Mouse (Mus musculus): ENCODE measurements around the gene Ctrc. TPM values are rescaled to one million over a fixed set of nuclear protein-coding genes. Genes with fewer than 3 reads are reported as not detected.
"Not testable (repeated sequence)": the region's sequence is repeated elsewhere in the genome, so short reads cannot be mapped to it uniquely, and the experiment has no call there.

Ctrc gene
- total RNA-seq, 2 experiments from 2014 or later = not detected

DNA sequence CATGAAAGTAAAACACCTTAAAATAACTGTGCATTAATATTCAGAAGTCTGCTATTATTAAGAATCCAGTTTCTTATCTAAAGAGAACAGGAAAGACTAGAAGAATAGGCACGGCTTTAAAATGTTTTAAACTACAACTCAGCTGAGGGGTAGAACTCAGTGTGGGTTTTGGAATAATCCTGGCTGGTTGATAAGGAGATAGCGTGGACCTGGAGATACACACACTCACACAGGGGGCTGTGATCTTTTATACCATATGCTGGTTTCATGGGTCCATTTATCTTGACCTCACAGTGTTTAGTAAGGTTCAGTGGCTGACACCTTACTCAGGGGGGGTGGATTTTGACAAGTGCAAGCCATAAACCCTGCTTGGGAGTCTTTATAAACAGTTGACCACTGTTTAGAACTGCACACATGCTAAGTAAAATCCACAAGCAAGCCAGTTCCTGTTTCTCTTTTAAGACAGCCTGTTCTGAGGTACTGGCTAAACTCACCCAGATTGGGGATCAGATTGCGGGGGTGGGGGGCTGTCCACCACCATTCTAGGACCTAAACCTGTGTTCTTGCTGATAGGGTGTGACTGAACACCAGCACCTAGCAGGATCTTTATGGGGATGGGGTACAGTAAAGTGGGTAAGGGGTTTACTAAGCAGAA is 56.5 kb downstream of the Ctrc start:
- DNase-seq = no peak
- TF ChIP-seq CTCF (IDR thresholded peaks at IDR 0.05) = no peak
- intact Hi-C loops (cut with DNase I) = loop anchor here (5.0 kb wide), 2 partner anchors 67 to 127 kb away; partner anchors contain the start of genes Ddi2 and Plekhm2
- peak overlapping the region; percentile 99 for H3K4me3 ChIP-seq
- peak overlapping the region; percentile 94 for H3K27ac ChIP-seq

DNA sequence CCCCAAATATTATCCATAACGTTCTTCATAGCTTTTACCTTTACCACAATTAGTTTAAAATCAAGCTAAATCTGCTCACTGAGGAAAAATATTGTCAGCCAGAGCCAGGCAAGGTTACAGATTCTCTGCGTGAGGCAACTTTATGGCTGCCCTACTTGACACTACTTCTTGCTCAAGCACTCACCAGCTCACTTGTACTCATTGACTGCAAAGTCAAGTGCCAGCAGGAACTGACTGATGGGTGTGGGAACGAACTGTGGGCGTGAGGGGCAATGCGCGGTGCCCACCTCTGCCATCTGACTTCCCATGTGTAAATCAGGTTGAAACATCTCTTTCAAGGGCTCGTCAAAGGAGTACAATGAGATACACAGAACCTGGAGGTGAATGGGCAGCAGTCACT is 58.7 kb downstream of the Ctrc start:
- no peak for TF ChIP-seq CTCF (IDR thresholded peaks at IDR 0.05)

DNA sequence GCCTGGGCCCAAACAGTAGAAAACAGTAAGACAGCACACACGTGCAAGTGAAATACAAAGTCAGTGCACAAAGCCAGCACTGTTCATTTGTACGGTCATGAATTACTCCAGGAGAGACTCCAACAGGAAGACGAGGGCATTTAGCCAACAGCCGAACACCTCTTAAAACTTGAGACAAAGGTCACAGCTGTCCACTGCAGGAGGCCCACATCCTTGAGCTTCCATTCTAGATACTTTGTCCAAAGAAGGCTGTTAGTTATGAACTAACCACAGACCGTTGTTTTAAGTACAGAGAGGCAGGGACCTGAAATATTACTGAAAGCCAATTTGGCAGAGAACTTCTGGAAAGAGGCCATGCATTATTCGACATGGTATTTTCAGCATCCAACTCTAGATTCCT is 59.1 kb downstream of the Ctrc start:
- Histone ChIP-seq H3K27ac (peak overlapping the region; percentile 40), H3K4me3 (no peak overlapping the region)
- no peak for TF ChIP-seq CTCF (IDR thresholded peaks at IDR 0.05)
- DNase-seq = no peak
- intact Hi-C loops (cut with DNase I) = loop anchor here (5.0 kb wide), 1 partner anchor 125 kb away; the partner anchor contains the start of gene Plekhm2

More for the DNA sequence above, 58.7 kb downstream of the Ctrc start:
- peak overlapping the region; percentile 40 for H3K27ac ChIP-seq
- H3K4me3 ChIP-seq = no peak overlapping the region
- intact Hi-C loops (cut with DNase I) = loop anchor here (5.0 kb wide), 1 partner anchor 125 kb away; the partner anchor contains the start of gene Plekhm2
- no peak for DNase-seq

DNA sequence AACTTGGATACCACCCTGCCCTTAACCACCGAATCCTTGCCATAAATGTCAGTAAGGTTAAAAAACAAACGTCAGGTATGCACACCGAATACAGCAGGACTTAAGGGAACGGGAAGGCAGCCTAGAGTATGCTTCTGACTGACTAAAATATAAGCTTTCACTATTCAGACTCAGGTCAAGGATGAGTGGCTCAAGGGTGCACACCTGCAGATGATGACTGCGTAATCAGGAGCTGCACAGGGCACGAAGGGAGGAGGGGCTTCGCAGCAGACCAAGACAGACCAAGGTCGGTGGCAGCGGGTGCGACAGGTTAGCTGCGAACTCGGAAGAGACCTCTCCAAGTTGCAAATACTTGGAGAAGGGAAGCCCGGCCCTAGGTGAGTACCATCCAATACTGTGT is 60.0 kb downstream of the Ctrc start:
- Histone ChIP-seq H3K27ac (no peak overlapping the region), H3K4me3 (no peak overlapping the region)
- TF ChIP-seq CTCF (IDR thresholded peaks at IDR 0.05) = no peak
- no peak for DNase-seq
- intact Hi-C loops (cut with DNase I) = loop anchor here (5.0 kb wide), 1 partner anchor 124 kb away; the partner anchor contains the start of gene Plekhm2

DNA sequence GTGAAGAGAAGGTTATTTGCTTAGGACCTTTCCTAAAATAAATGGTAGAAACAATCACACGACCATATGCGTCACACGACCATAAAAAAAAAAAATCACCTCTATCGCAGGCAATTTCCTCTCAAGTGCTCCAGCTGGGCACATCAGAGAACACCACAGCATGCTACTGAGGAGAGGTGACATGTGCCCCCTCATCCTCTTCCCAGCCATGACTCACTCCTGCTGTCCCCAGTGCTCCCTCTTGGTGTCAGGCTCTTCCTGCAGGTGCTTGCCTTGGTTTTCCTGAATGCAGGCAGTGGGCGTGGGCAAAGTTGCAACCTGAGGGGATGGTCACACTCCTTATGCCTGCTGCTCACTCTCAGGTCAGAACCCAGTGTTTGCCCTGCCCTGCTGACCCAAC is 61.3 kb downstream of the Ctrc start:
- Histone ChIP-seq H3K4me3 (no peak overlapping the region), H3K27ac (no peak overlapping the region)
- intact Hi-C loops (cut with DNase I) = loop anchor here (5.0 kb wide), 1 partner anchor 123 kb away; the partner anchor contains the start of gene Plekhm2
- no peak for TF ChIP-seq CTCF (IDR thresholded peaks at IDR 0.05)
- no peak for DNase-seq

DNA sequence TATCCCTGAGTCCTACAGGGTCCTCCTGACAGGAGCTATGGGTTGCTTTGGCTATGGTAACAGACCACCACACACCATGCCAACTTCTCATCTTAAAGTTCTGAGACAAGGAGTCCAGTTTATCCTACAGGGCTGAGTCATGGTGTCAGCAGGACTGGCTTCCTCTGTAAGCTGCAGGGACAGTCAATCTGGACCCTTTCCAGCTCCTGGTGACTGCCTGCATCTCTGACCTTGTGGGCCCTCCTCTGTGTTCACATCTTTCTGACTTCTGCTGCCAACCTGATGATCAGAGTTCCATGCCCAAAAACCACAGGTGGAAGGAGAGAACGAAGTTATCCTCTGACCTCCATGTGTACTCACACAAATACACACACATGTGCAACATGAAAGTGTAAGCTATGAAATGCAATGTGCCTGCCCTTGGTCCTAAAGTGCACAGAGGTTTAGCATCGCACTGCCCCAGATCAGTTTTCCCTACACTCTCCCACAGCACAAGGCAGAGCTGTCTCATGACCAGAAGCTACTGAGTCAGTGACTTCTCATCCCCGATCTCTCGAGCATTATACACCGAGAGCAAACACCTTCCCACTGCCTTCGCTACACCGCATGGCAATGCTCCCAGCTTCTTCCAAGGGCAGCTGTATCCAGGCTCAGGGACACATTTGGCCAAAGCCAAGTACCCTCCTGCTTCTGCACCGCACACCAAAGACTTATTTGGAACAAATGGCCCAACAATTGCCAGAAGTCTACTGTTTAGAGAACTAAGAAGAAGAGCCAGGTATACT is 64.8 kb downstream of the Ctrc start:
- H3K4me3 ChIP-seq = no peak overlapping the region
- no peak overlapping the region for H3K27ac ChIP-seq
- no peak for DNase-seq
- no peak for TF ChIP-seq CTCF (IDR thresholded peaks at IDR 0.05)
- intact Hi-C loops (cut with DNase I) = no loop called here

DNA sequence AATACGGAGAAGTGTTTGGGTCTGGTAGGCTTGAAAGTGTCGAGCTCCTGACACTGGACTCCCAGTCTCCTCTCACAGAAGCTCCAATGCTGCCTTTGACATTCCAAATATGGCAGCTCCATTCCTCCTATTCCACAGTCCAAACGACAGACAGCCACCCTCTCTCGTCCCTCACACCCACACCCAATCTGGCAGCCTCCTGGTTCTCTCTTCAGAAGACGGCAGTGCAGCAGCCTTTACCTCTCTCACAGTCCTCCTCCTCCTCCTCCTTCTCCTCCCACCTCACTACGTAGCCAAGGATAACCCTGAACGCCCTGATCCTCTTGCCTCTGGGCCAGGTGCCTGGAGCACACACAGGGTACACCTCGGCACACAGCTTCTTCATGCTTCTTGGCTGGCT is 66.3 kb downstream of the Ctrc start:
- intact Hi-C loops (cut with DNase I) = no loop called here
- no peak for TF ChIP-seq CTCF (IDR thresholded peaks at IDR 0.05)
- Histone ChIP-seq H3K4me3 (no peak overlapping the region), H3K27ac (no peak overlapping the region)
- DNase-seq = no peak

DNA sequence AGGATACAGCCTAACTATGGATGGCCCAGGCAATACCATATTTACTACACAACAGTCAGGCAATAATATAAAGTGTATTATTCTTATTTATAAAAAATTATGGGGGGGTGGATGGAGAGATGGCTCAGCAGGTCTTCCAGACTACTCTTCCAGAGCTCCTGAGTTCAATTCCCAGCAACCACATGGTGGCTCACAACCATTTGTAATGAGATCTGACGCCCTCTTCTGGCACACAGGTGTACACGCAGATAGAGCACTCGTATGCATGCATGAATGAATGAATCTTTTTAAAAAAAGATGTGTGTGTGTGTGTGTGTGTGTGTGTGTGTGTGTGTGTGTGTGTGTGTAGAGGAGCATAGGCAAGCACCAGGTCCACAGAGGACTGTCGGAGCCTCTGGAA is 73.1 kb downstream of the Ctrc start:
- peak; percentile 20; the same call in 1 of the 2 replicates for TF ChIP-seq CTCF (IDR thresholded peaks at IDR 0.05)
- H3K27ac ChIP-seq; DNase-seq; H3K4me3 ChIP-seq; intact Hi-C loops (cut with DNase I): not testable (repeated sequence)

DNA sequence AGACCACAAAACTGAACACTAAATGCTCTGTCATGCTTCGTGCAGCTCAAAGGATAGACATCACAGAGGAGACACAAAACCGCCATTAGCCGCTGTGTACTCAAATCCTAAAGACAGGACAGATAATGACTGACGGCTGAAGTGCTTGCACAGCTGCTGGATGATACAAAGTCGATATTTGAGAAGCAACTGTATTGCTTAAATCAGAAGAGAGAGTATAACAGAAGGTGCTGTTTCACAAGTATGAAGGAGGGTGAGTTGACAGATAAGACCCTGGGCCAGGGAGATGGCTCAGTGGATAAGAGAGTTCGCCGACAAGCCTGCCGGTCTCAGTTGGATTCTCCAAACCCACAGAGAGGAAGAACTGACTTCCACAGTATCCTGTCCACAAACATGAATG is 74.3 kb downstream of the Ctrc start:
- TF ChIP-seq CTCF (IDR thresholded peaks at IDR 0.05) = no peak

DNA sequence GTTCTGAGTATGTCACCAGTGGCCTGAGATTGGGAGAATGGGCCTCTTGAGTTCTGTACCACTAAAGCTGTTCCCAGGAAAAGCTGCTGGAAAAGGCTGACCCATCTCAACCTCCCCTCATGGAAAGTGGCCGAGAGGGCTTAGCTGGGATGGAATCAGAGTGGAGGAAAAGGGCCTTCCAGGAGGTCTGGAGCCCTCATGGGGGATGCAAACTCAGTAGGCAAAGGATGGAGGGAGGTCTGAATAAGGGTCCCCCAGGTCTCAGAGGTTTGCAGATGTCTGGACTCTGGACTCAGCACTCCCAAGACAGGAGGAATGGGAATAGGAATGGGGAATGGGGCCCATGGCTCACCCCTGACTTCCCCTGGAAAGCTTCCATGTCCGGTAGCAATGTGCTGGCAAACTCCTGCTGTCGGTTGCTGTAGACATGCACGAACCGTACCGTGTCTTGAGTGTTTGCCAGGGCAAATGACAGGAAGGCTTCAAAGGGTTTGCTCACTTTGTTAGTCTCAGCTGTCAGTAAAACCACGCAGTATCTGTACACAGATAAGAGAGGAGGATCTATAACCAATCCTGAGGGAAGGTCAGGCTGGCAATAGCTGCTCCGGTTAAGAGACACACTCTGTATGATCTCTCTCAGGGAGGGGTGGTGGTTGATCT is 76.5 kb downstream of the Ctrc start:
- DNase-seq = no peak
- intact Hi-C loops (cut with DNase I) = no loop called here
- H3K4me3 ChIP-seq = no peak overlapping the region
- no peak for TF ChIP-seq CTCF (IDR thresholded peaks at IDR 0.05)
- H3K27ac ChIP-seq = no peak overlapping the region

More for the DNA sequence above, 74.3 kb downstream of the Ctrc start:
- no peak for DNase-seq
- H3K4me3 ChIP-seq = no peak overlapping the region
- H3K27ac ChIP-seq = no peak overlapping the region
- intact Hi-C loops (cut with DNase I) = no loop called here

DNA sequence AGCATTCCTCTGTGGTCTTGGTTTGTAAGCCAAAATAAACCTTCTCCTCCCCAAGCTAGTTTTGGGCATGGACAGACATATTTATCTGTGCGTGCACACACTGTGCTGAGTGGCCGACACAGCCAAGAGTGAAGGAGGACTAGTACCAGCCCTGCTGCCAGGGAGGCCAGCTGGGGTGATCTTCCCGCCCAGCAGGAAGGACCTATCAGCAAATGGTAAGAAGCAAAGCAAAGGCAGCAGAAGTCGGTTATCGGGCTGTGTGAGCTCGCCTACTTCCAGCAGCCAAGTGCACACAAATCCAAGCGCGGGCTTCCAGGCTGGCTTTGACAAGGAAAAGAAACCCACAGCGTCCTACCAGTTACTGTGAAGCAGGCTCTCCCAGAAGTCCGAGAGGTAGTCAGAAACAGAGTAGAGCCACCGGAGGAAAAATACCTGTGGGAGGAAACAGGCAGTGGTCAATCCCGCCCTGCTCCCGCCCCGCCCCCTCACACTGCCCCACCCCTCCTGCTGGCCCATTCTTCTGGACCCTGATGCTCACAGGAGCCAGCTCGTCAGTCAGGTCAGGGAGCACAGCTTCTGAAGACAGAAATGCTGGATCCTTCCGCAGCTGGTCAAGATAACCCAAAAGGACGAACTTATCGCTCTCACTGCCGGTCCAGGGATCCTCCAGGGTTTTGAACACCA is 78.7 kb downstream of the Ctrc start:
- H3K4me3 ChIP-seq = peak overlapping the region; percentile 9; the same call in 1 of the 2 replicates
- peak overlapping the region; percentile 70 for H3K27ac ChIP-seq
- no peak for TF ChIP-seq CTCF (IDR thresholded peaks at IDR 0.05)
- peak; percentile 54 for DNase-seq
- intact Hi-C loops (cut with DNase I) = no loop called here

DNA sequence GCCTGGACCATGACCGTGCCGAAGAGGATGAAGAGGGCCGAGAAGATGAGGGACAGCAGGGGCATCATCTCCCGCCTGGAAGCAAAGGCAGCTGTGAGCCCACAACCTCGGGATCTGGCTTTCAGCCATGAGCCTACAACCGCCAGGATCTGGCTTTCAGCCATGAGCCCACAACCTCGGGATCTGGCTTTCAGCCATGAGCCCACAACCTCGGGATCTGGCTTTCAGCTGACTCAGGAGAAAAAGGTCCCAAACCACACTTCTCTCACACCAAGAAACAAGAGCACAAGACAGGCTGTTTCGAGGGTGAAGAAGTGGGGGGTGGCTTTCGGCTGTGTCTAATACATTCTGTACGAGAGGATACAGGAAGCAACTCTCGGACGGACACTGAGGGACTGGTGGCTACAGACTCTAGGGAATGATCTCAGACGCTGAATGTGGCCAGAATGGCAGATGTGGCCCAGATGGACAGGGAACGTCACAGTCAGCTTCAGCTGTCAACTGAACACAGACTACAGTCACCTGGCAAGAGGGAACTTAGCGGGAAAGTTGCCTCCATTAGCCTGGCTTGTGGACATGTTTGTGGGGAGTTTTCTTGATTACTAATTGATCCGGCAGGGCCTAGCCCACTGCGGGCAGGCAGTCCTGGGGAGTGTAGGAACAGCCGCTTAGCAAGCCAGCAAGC is 79.3 kb downstream of the Ctrc start:
- intact Hi-C loops (cut with DNase I) = no loop called here
- H3K4me3 ChIP-seq = peak overlapping the region; percentile 9; the same call in 1 of the 2 replicates
- peak overlapping the region; percentile 70 for H3K27ac ChIP-seq
- TF ChIP-seq CTCF (IDR thresholded peaks at IDR 0.05) = no peak
- no peak for DNase-seq

Measured in gastrocnemius, adult 2 months (tissue).